Comparison of ENCODE assay signal across 9 mouse cellular contexts in genomic region chr2:158030007-158030406, GRCm38 (mm10). TPM values are rescaled to one million over a fixed set of nuclear protein-coding genes. Genes with fewer than 3 reads are reported as not detected.
A peak's percentile ranks its signal among the peaks of the same experiment; 100 is the strongest.
DNase-seq lines count a peak whose midpoint lies in the region; ATAC-seq and TF ChIP-seq lines count a peak whose summit lies in the region.
"Had no signal": no experiment of that assay in that cellular context is flagged by ENCODE, and none has a peak within 500 bp of the region (broad histone marks: within the 10 kb centered on the region; RNA-seq: fewer than 3 reads in every experiment).

No protein-coding gene starts in this region.

- no peaks in the 10 kb centered on the region for H3K9me3 ChIP-seq in lung, embryonic 16.5 days (ENCODE audit: control insufficient read depth, low read length)
- no peaks in the 10 kb centered on the region for H3K9me3 ChIP-seq in forebrain, embryonic 11.5 days (ENCODE audit: control insufficient read depth, low read length)
- no peaks in the 10 kb centered on the region for H3K9me3 ChIP-seq in limb, embryonic 10.5 days (replicated peaks)

- peak overlapping the region; percentile 89 for H3K4me2 ChIP-seq in lung, embryonic 16.5 days (ENCODE audit: low read depth, low read length)
- H3K4me2 ChIP-seq in forebrain, embryonic 11.5 days (ENCODE audit: low read depth, low read length, severe bottlenecking), result peak overlapping the region; percentile 74

- H3K9ac ChIP-seq in lung, embryonic 16.5 days (ENCODE audit: low read length), result peak overlapping the region; percentile 83
- H3K9ac ChIP-seq in forebrain, embryonic 11.5 days (ENCODE audit: low read length), result no peak overlapping the region

- 67% methylated on average over 7 of the region's 7 CpGs for WGBS in lung, embryonic 16.5 days
- 92% methylated on average over 7 of the region's 7 CpGs for WGBS in forebrain, embryonic 11.5 days
- WGBS in limb, embryonic 10.5 days, result 89% methylated on average over 7 of the region's 7 CpGs
- 64% methylated on average over 7 of the region's 7 CpGs for WGBS in olfactory bulb, adult 2 months

- H3K4me1 ChIP-seq in lung, embryonic 16.5 days (replicated peaks; ENCODE audit: control insufficient read depth, insufficient read depth, low read length), result peaks cover 24% of the 10 kb centered on the region
- H3K4me1 ChIP-seq in forebrain, embryonic 11.5 days (replicated peaks; ENCODE audit: control insufficient read depth, insufficient read depth, low read length), result peaks cover 4% of the 10 kb centered on the region; the same call in 1 of the 2 replicates
- peaks cover 32% of the 10 kb centered on the region for H3K4me1 ChIP-seq in limb, embryonic 10.5 days
- peaks cover 9% of the 10 kb centered on the region for H3K4me1 ChIP-seq in olfactory bulb, adult 2 months (ENCODE audit: control insufficient read depth, insufficient read depth, low read length)

- no peaks in the 10 kb centered on the region for H3K36me3 ChIP-seq in lung, embryonic 16.5 days (ENCODE audit: control insufficient read depth, insufficient read depth, low read length)
- no peaks in the 10 kb centered on the region; the same call in 1 of the 2 replicates for H3K36me3 ChIP-seq in forebrain, embryonic 11.5 days (ENCODE audit: control insufficient read depth, insufficient read depth, low read length)
- peaks cover 34% of the 10 kb centered on the region for H3K36me3 ChIP-seq in limb, embryonic 10.5 days

- ATAC-seq in lung, embryonic 16.5 days (ENCODE audit: low read depth), result no peak
- no peak for ATAC-seq in forebrain, embryonic 11.5 days (replicated peaks; ENCODE audit: low FRiP score)
- ATAC-seq in cerebellum, adult (ENCODE audit: insufficient number of reproducible peaks, low FRiP score, low TSS enrichment), result no peak
- ATAC-seq in megakaryocyte progenitor cell, adult 5-6 weeks (replicated peaks; ENCODE audit: poor library complexity), result no peak

- no peak for TF ChIP-seq POLR2A in olfactory bulb, adult 2 months (IDR thresholded peaks at IDR 0.05; ENCODE audit: insufficient read depth, low read depth, low read length)

- TF ChIP-seq CTCF in olfactory bulb, adult 2 months (IDR thresholded peaks at IDR 0.05; ENCODE audit: insufficient read depth, low read depth, low read length), result no peak

- H3K27me3 ChIP-seq in lung, embryonic 16.5 days (ENCODE audit: control insufficient read depth, insufficient read depth, low read depth, low read length), result no peaks in the 10 kb centered on the region
- H3K27me3 ChIP-seq in forebrain, embryonic 11.5 days (ENCODE audit: control insufficient read depth, insufficient read depth, low read length), result no peaks in the 10 kb centered on the region
- H3K27me3 ChIP-seq in limb, embryonic 10.5 days (ENCODE audit: low read depth, poor library complexity, severe bottlenecking), result no peaks in the 10 kb centered on the region

- DNase-seq in lung, postnatal 4 days, result no peak
- no peak for DNase-seq in forebrain, embryonic 11.5 days (ENCODE audit: low spot score)
- no peak for DNase-seq in limb, embryonic 10.5 days (ENCODE audit: low spot score)
- DNase-seq in ovary, adult 18-20 months (ENCODE audit: low spot score), result no peak
- DNase-seq: left cerebral cortex, postnatal 4 days had no signal

- no peak overlapping the region for H3K27ac ChIP-seq in lung, embryonic 16.5 days (ENCODE audit: low read length)
- H3K27ac ChIP-seq in forebrain, embryonic 11.5 days (ENCODE audit: low read depth, low read length), result no peak overlapping the region
- no peak overlapping the region for H3K27ac ChIP-seq in limb, embryonic 10.5 days
- H3K27ac ChIP-seq in olfactory bulb, adult 2 months (ENCODE audit: insufficient read depth, low read depth, low read length), result no peak overlapping the region

- peak overlapping the region; percentile 67 for H3K4me3 ChIP-seq in lung, embryonic 16.5 days (ENCODE audit: low read length)
- peak overlapping the region; percentile 94 for H3K4me3 ChIP-seq in forebrain, embryonic 11.5 days (ENCODE audit: low read depth, low read length)
- peak overlapping the region; percentile 90 for H3K4me3 ChIP-seq in limb, embryonic 10.5 days
- H3K4me3 ChIP-seq in olfactory bulb, adult 2 months (ENCODE audit: insufficient read depth, low read depth, low read length), result peak overlapping the region; percentile 65; the same call in 1 of the 2 replicates

RNA-seq across cellular contexts. Expression of gene Rprd1b, which starts 1.7 kb away (rescaled TPM):
- polyA plus RNA-seq in lung, embryonic 16.5 days (2015; fragmentation: Nextera tagmentation; extraction: Ambion mirVana), result 40.4 and 43.4 TPM in 2 replicates
- polyA plus RNA-seq in forebrain, embryonic 11.5 days (2014; fragmentation: Nextera tagmentation; extraction: Ambion mirVana), result 63.8 and 65.6 TPM in 2 replicates
- 54.8 and 64.4 TPM in 2 replicates for polyA plus RNA-seq in limb, embryonic 10.5 days (2016; fragmentation: Nextera tagmentation; extraction: Ambion mirVana)
- not detected in 2 replicates for polyA plus RNA-seq in olfactory bulb, adult 2 months (2012; ENCODE audit: insufficient read depth, insufficient read length, low replicate concordance, missing spikeins)
- 30.5 and 38.4 TPM in 2 replicates for total RNA-seq in megakaryocyte progenitor cell, adult 5-6 weeks (2015)
- total RNA-seq in megakaryocyte progenitor cell, adult 5-6 weeks (2017), result 18.6 and 23.9 TPM in 2 replicates

RNA-seq across cellular contexts. Expression of gene Tti1, which starts 1.8 kb away (rescaled TPM):
- polyA plus RNA-seq in lung, embryonic 16.5 days (2015; fragmentation: Nextera tagmentation; extraction: Ambion mirVana), result 25.5 and 25.7 TPM in 2 replicates
- 39.3 and 40.2 TPM in 2 replicates for polyA plus RNA-seq in forebrain, embryonic 11.5 days (2014; fragmentation: Nextera tagmentation; extraction: Ambion mirVana)
- polyA plus RNA-seq in limb, embryonic 10.5 days (2016; fragmentation: Nextera tagmentation; extraction: Ambion mirVana), result 34.3 and 41.2 TPM in 2 replicates
- not detected in 2 replicates for polyA plus RNA-seq in olfactory bulb, adult 2 months (2012; ENCODE audit: insufficient read depth, insufficient read length, low replicate concordance, missing spikeins)
- 16.6 and 20.2 TPM in 2 replicates for total RNA-seq in megakaryocyte progenitor cell, adult 5-6 weeks (2015)
- 22.7 and 25.6 TPM in 2 replicates for total RNA-seq in megakaryocyte progenitor cell, adult 5-6 weeks (2017)

Comparison
In these comparisons a context has a peak if more than half of its experiments do, and no peak if none do; other contexts are left out.
1. RNA of gene Tti1, which starts 1.8 kb away (polyA plus RNA-seq): 34.3 to 41.2 TPM in limb, embryonic 10.5 days, 39.3 to 40.2 TPM in forebrain, embryonic 11.5 days and 25.5 to 25.7 TPM in lung, embryonic 16.5 days; not detected in olfactory bulb, adult 2 months; every median in the first group is over 10 times any median in the second.
2. Peak in every context shown above with its lines, with median percentiles within 50 percentile points of each other: H3K4me3 ChIP-seq.